Mouse (Mus musculus): ENCODE measurements around the gene Bmp2k. TPM values are rescaled to one million over a fixed set of nuclear protein-coding genes. Genes with fewer than 3 reads are reported as not detected.

Bmp2k gene
- polyA plus RNA-seq (2015; fragmentation: Nextera tagmentation; extraction: Ambion mirVana), result 10.1 and 10.2 TPM in 2 replicates

GRCm38 (mm10) chr5:96997310-96997801 is at the start of gene Bmp2k:
Gene Bmp2k (plus strand): TSS chr5:96997689.
- Histone ChIP-seq H3K4me1 (peaks cover 36% of the 10 kb centered on the region), H3K4me2 (peak within 1 kb of the TSS; percentile 68), H3K36me3 (no peaks in the 10 kb centered on the region), H3K4me3 (replicated peaks) (peak within 1 kb of the TSS; percentile 85), H3K9ac (peak within 1 kb of the TSS; percentile 81), H3K27ac (peak within 1 kb of the TSS; percentile 89), H3K9me3 (replicated peaks) (no peaks in the 10 kb centered on the region), H3K27me3 (no peaks in the 10 kb centered on the region)
- WGBS, result under 1% methylated on average over 72 of the region's 78 CpGs
- ATAC-seq (replicated peaks; ENCODE audit: low FRiP score), result peak; percentile 97

- no peaks in the 10 kb centered on the region for H3K9me3 ChIP-seq (replicated peaks)
- no peaks in the 10 kb centered on the region for H3K27me3 ChIP-seq
- no peak overlapping the region for H3K9ac ChIP-seq
- WGBS, result 81% methylated on average over 13 of the region's 13 CpGs
- no peak overlapping the region for H3K27ac ChIP-seq
- peaks cover 4% of the 10 kb centered on the region; the same call in 1 of the 2 replicates for H3K4me1 ChIP-seq
- H3K4me2 ChIP-seq, result no peak overlapping the region
- H3K36me3 ChIP-seq, result no peaks in the 10 kb centered on the region
- H3K4me3 ChIP-seq (replicated peaks), result no peak overlapping the region
- no peak for ATAC-seq (replicated peaks; ENCODE audit: low FRiP score)
These were observed 48.5 kb upstream of the Bmp2k start for GRCm38 (mm10) chr5:96948856-96949527.

GRCm38 (mm10) chr5:96949839-96950666 is 47.4 kb upstream of the Bmp2k start:
- Histone ChIP-seq H3K4me2 (no peak overlapping the region), H3K9ac (no peak overlapping the region), H3K4me3 (replicated peaks) (no peak overlapping the region), H3K4me1 (peaks cover 6% of the 10 kb centered on the region; the same call in 1 of the 2 replicates), H3K9me3 (replicated peaks) (no peaks in the 10 kb centered on the region), H3K27ac (no peak overlapping the region), H3K36me3 (no peaks in the 10 kb centered on the region), H3K27me3 (no peaks in the 10 kb centered on the region)
- 89% methylated on average over 13 of the region's 13 CpGs for WGBS
- no peak for ATAC-seq (replicated peaks; ENCODE audit: low FRiP score)

- no peak overlapping the region for H3K4me3 ChIP-seq (replicated peaks)
- no peaks in the 10 kb centered on the region for H3K9me3 ChIP-seq (replicated peaks)
- no peak overlapping the region for H3K4me2 ChIP-seq
- no peaks in the 10 kb centered on the region for H3K36me3 ChIP-seq
- H3K27ac ChIP-seq, result no peak overlapping the region
- ATAC-seq (replicated peaks; ENCODE audit: low FRiP score), result 0 out of 2 replicates have a peak, but pooled peaks have one; percentile 5
- H3K9ac ChIP-seq, result no peak overlapping the region
- 54% methylated on average over 10 of the region's 10 CpGs for WGBS
- peaks cover 6% of the 10 kb centered on the region; the same call in 1 of the 2 replicates for H3K4me1 ChIP-seq
- H3K27me3 ChIP-seq, result no peaks in the 10 kb centered on the region
These were observed 46.6 kb upstream of the Bmp2k start for GRCm38 (mm10) chr5:96950667-96951492.

GRCm38 (mm10) chr5:96951493-96952105 is 45.9 kb upstream of the Bmp2k start:
- no peaks in the 10 kb centered on the region for H3K36me3 ChIP-seq
- H3K27me3 ChIP-seq, result no peaks in the 10 kb centered on the region
- H3K9me3 ChIP-seq (replicated peaks), result no peaks in the 10 kb centered on the region
- no peak overlapping the region for H3K9ac ChIP-seq
- no peak overlapping the region for H3K27ac ChIP-seq
- 73% methylated on average over 8 of the region's 8 CpGs for WGBS
- H3K4me2 ChIP-seq, result no peak overlapping the region
- ATAC-seq (replicated peaks; ENCODE audit: low FRiP score), result peak; percentile 87
- H3K4me1 ChIP-seq, result peaks cover 6% of the 10 kb centered on the region; the same call in 1 of the 2 replicates
- H3K4me3 ChIP-seq (replicated peaks), result no peak overlapping the region

GRCm38 (mm10) chr5:96954040-96954439 is 43.4 kb upstream of the Bmp2k start:
- 40% methylated on average over 11 of the region's 11 CpGs for WGBS

GRCm38 (mm10) chr5:96954466-96955027 is 42.9 kb upstream of the Bmp2k start:
- peaks cover 6% of the 10 kb centered on the region; the same call in 1 of the 2 replicates for H3K4me1 ChIP-seq
- no peak overlapping the region for H3K9ac ChIP-seq
- H3K4me2 ChIP-seq, result no peak overlapping the region
- ATAC-seq (replicated peaks; ENCODE audit: low FRiP score), result no peak
- H3K27me3 ChIP-seq, result no peaks in the 10 kb centered on the region
- no peak overlapping the region for H3K4me3 ChIP-seq (replicated peaks)
- H3K27ac ChIP-seq, result no peak overlapping the region
- WGBS, result 88% methylated on average over 10 of the region's 10 CpGs
- H3K9me3 ChIP-seq (replicated peaks), result no peaks in the 10 kb centered on the region
- H3K36me3 ChIP-seq, result no peaks in the 10 kb centered on the region

More at GRCm38 (mm10) chr5:96954040-96954439, 43.4 kb upstream of the Bmp2k start:
- Histone ChIP-seq H3K4me2 (no peak overlapping the region), H3K27me3 (no peaks in the 10 kb centered on the region), H3K4me1 (peaks cover 6% of the 10 kb centered on the region; the same call in 1 of the 2 replicates), H3K4me3 (replicated peaks) (no peak overlapping the region), H3K9me3 (replicated peaks) (no peaks in the 10 kb centered on the region), H3K9ac (no peak overlapping the region), H3K36me3 (no peaks in the 10 kb centered on the region), H3K27ac (no peak overlapping the region)
- no peak for ATAC-seq (replicated peaks; ENCODE audit: low FRiP score)

GRCm38 (mm10) chr5:96956926-96957325 is 40.6 kb upstream of the Bmp2k start:
- no peak for ATAC-seq (replicated peaks; ENCODE audit: low FRiP score)
- WGBS, result 75% methylated on average over 3 of the region's 3 CpGs

GRCm38 (mm10) chr5:96961122-96961521 is 36.4 kb upstream of the Bmp2k start:
- peaks cover 14% of the 10 kb centered on the region for H3K4me1 ChIP-seq
- no peak for ATAC-seq (replicated peaks; ENCODE audit: low FRiP score)

More at GRCm38 (mm10) chr5:96956926-96957325, 40.6 kb upstream of the Bmp2k start:
- H3K27me3 ChIP-seq, result no peaks in the 10 kb centered on the region
- H3K9ac ChIP-seq, result no peak overlapping the region
- H3K27ac ChIP-seq, result no peak overlapping the region
- H3K4me1 ChIP-seq, result peaks cover 6% of the 10 kb centered on the region; the same call in 1 of the 2 replicates
- no peak overlapping the region for H3K4me2 ChIP-seq
- no peaks in the 10 kb centered on the region for H3K36me3 ChIP-seq
- H3K4me3 ChIP-seq (replicated peaks), result no peak overlapping the region
- no peaks in the 10 kb centered on the region for H3K9me3 ChIP-seq (replicated peaks)

GRCm38 (mm10) chr5:96961852-96962251 is 35.6 kb upstream of the Bmp2k start:
- H3K36me3 ChIP-seq, result no peaks in the 10 kb centered on the region
- H3K27me3 ChIP-seq, result no peaks in the 10 kb centered on the region
- no peak overlapping the region for H3K27ac ChIP-seq
- ATAC-seq (replicated peaks; ENCODE audit: low FRiP score), result no peak
- H3K4me2 ChIP-seq, result no peak overlapping the region
- H3K9me3 ChIP-seq (replicated peaks), result no peaks in the 10 kb centered on the region
- H3K9ac ChIP-seq, result no peak overlapping the region
- no peak overlapping the region for H3K4me3 ChIP-seq (replicated peaks)
- H3K4me1 ChIP-seq, result peaks cover 14% of the 10 kb centered on the region

More at GRCm38 (mm10) chr5:96961122-96961521, 36.4 kb upstream of the Bmp2k start:
- 70% methylated on average over 5 of the region's 5 CpGs for WGBS
- no peak overlapping the region for H3K4me3 ChIP-seq (replicated peaks)
- no peaks in the 10 kb centered on the region for H3K9me3 ChIP-seq (replicated peaks)
- H3K4me2 ChIP-seq, result no peak overlapping the region
- no peaks in the 10 kb centered on the region for H3K27me3 ChIP-seq
- no peak overlapping the region for H3K9ac ChIP-seq
- no peak overlapping the region for H3K27ac ChIP-seq
- H3K36me3 ChIP-seq, result no peaks in the 10 kb centered on the region
